Mouse (Mus musculus): ENCODE results near the gene Usp50.

- TF ChIP-seq CTCF (IDR thresholded peaks at IDR 0.05; ENCODE audit: borderline replicate concordance, control insufficient read depth, extremely low read depth, insufficient read depth, low read length, poor library complexity), result no peak
- no peak for TF ChIP-seq POLR2A (IDR thresholded peaks at IDR 0.05; ENCODE audit: control insufficient read depth, extremely low read depth, insufficient read depth, low read length, poor library complexity)
These were observed 18.7 kb upstream of the Usp50 start for GRCm38 (mm10) chr2:126801980-126802379.

Data from thymus, adult 2 months (tissue).